Mouse (Mus musculus) limb, embryonic 15.5 days (tissue): ENCODE results near the gene Tyw5. TPM values are rescaled to one million over a fixed set of nuclear protein-coding genes. Genes with fewer than 3 reads are reported as not detected.
A peak's percentile ranks its signal among the peaks of the same experiment; 100 is the strongest.

Experiments used
- ATAC-seq: fragments of 200-750 bp; cut with Nextera tagmentation; 2 replicates; pipeline ENCODE4 v1.8.0; 2017; ENCODE audit warnings: low read depth, moderate TSS enrichment; ENCODE audit not compliant: insufficient number of reproducible peaks, low FRiP score, low TSS enrichment
- H3K27ac ChIP-seq: fragments of 300-500 bp; sonication (generic); 2 replicates; pipeline ENCODE4 v1.5.1; 2015; ENCODE audit warnings: moderate library complexity, mild to moderate bottlenecking, inconsistent platforms
- H3K27me3 ChIP-seq: fragments of 300-500 bp; sonication (generic); 2 replicates; pipeline ENCODE4 v1.6.1; 2015; ENCODE audit warnings: inconsistent platforms
- H3K36me3 ChIP-seq: fragments of 300-500 bp; sonication (generic); 2 replicates; pipeline ENCODE4 v1.6.1; 2015; ENCODE audit warnings: inconsistent platforms
- H3K4me1 ChIP-seq: fragments of 300-500 bp; sonication (generic); 2 replicates; pipeline ENCODE4 v1.6.1; 2015; ENCODE audit warnings: inconsistent platforms
- H3K4me2 ChIP-seq: fragments of 300-500 bp; sonication (generic); 2 replicates; pipeline ENCODE4 v1.6.1; 2015; ENCODE audit warnings: mild to moderate bottlenecking, inconsistent platforms
- H3K4me3 ChIP-seq: fragments of 300-500 bp; sonication (generic); 2 replicates; pipeline ENCODE4 v1.5.1; 2015; ENCODE audit warnings: mild to moderate bottlenecking, inconsistent platforms
- H3K9ac ChIP-seq: fragments of 300-500 bp; sonication (generic); 2 replicates; pipeline ENCODE4 v1.6.1; 2015; ENCODE audit warnings: inconsistent platforms
- H3K9me3 ChIP-seq: fragments of 300-500 bp; sonication (generic); 2 replicates; pipeline ENCODE4 v1.6.1; 2016; ENCODE audit warnings: inconsistent platforms
- WGBS: fragments of 180-500 bp; shearing (Covaris S2); methylation state at CpG from one replicate; pipeline ENCODE4 v1.1.7; 2015; 5-methylcytosine and 5-hydroxymethylcytosine counted together
- polyA plus RNA-seq: library from polyadenylated mRNA; unstranded; fragments of >200 nt; fragmentation: Nextera tagmentation; extraction: Ambion mirVana; gene quantifications from 2 replicates; pipeline ENCODE4 v1.2.1, GENCODE M21; 2015

Gene Tyw5
- 27.4 and 27.6 TPM in 2 replicates for polyA plus RNA-seq

DNA sequence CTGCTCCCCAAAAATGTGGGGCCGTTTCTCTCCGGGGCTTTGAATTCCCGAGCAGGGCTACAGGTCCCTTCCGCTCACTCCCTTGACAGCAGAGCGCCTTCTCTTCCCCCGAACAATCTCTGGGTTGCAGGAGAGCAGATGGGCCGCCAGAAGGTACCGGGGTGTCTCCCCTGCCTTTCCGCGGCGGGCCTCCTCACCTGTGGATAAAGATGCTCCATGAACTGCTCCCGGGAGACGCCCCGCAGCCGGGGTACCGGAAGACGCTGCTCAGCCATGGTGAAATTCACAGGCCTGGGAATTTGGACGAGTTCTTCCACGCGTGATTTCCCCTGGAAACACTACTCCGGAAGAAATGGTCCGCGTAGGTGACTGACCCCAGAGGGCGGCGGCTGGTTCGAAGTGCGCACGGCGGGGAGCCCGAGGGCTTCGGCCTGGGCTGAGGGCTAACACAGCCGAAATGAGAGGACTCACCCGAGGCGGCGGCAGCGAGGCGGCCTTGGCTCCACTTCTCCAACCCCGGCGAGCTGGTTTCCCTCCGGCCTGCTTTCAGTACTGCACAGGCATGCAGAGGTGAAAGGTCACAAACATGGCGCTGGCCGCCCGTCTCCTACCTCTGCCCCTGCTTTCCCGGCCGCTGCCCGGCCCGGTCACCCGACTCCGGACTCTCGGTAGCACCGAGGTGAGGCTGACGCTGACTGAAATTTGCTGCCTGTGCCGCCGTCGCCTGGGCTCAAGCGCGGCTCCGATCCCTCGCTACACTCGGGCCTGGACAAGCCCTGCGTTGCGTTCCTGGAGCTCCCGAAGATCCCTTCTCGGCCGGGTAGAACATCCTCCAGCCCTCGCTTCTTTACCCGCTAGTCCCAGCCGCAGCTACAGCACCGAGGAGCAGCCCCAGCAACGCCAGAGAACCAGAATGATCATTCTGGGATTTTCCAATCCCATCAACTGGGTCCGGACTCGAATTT lies at the start of gene Tyw5, which contains the start of gene Maip1:
Gene Tyw5, minus strand, starts transcription at position 915 of the 965 bp plus-strand sequence.
Gene Maip1, plus strand, starts transcription at position 142 of the 965 bp plus-strand sequence.
- peak; percentile 87 for ATAC-seq
- under 1% methylated on average over 72 of the region's 72 CpGs for WGBS
- peak within 1 kb of the TSS; percentile 70 for H3K4me2 ChIP-seq
- H3K4me1 ChIP-seq, result peaks cover 25% of the 10 kb centered on the region
- peak within 1 kb of the TSS; percentile 92 for H3K9ac ChIP-seq
- peak within 1 kb of the TSS; percentile 98 for H3K27ac ChIP-seq
- no peaks in the 10 kb centered on the region for H3K36me3 ChIP-seq
- no peaks in the 10 kb centered on the region for H3K27me3 ChIP-seq
- H3K9me3 ChIP-seq, result no peaks in the 10 kb centered on the region
- H3K4me3 ChIP-seq, result peak within 1 kb of the TSS; percentile 72

DNA sequence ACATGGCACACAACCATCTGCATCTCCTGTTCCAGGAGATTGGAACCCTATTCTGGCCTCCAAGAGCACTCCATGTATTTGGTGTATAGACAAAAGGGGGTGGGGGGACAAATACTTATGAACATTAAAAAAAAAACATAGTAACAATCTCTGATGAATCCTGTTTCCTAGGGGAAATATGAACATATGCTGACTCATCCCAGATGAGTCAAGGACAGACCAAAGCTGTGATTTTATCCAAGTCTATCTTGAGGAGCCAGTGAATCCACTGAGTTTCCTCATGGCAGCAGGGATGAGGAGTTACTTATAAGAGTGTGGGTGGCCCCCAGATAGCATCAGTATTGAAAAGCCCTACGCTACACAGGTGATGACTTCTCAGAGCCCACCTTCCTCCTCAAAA lies 43.3 kb upstream of the Tyw5 start:
- Histone ChIP-seq H3K4me2 (no peak overlapping the region), H3K36me3 (no peaks in the 10 kb centered on the region), H3K27ac (no peak overlapping the region), H3K9me3 (no peaks in the 10 kb centered on the region), H3K9ac (no peak overlapping the region), H3K4me3 (no peak overlapping the region), H3K27me3 (no peaks in the 10 kb centered on the region), H3K4me1 (no peaks in the 10 kb centered on the region)
- 82% methylated on average over 1 of the region's 1 CpGs for WGBS
- no peak for ATAC-seq

DNA sequence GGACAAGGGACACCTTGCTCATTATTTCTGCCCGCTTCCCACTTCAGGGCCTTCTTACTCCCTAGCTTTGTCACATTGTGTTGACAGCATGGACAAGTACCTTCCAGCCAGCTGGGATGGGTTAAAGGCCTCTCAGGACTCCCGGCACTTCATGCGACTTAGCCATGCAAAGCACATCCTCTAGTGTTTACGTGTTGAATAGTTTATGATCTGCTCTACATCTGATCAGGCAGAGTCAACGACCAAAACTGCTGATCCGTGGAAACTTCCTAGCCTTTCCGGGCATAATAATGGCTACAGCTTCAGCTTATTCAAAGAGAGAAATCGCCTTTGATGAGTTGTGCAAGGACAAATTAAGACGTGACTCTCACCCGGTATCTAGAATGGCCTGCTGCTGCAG lies 38.8 kb upstream of the Tyw5 start:
- no peak for ATAC-seq
- Histone ChIP-seq H3K36me3 (no peaks in the 10 kb centered on the region), H3K9ac (no peak overlapping the region), H3K4me3 (no peak overlapping the region), H3K4me2 (no peak overlapping the region), H3K4me1 (peaks cover 3% of the 10 kb centered on the region; the same call in 1 of the 2 replicates), H3K27me3 (no peaks in the 10 kb centered on the region), H3K27ac (no peak overlapping the region), H3K9me3 (no peaks in the 10 kb centered on the region)
- 78% methylated on average over 10 of the region's 10 CpGs for WGBS

DNA sequence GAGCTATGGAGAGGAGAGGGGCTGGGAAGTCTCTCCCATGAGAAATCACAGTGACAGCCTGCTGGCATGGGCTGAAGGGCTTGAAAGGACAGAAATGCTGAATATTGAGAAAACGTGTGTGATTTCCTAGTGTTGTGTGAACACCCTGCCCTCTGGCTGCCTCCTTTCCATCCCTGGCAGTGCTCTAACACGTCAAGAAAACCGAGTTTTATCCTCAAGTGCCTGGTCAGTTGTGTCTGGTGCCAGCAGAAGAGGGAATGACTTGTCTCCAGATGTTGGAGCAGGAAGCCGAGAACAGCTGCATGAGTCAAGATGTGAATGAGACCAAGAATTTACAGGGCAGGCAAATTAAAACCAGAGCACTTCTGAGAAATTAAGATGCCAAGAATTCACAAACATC lies 33.9 kb upstream of the Tyw5 start:
- H3K4me2 ChIP-seq, result no peak overlapping the region
- ATAC-seq, result no peak
- no peaks in the 10 kb centered on the region for H3K36me3 ChIP-seq
- H3K4me1 ChIP-seq, result peaks cover 31% of the 10 kb centered on the region
- H3K9me3 ChIP-seq, result no peaks in the 10 kb centered on the region
- no peak overlapping the region for H3K4me3 ChIP-seq
- H3K9ac ChIP-seq, result no peak overlapping the region
- no peaks in the 10 kb centered on the region for H3K27me3 ChIP-seq
- H3K27ac ChIP-seq, result peak overlapping the region; percentile 51
- WGBS, result 13% methylated on average over 4 of the region's 4 CpGs

DNA sequence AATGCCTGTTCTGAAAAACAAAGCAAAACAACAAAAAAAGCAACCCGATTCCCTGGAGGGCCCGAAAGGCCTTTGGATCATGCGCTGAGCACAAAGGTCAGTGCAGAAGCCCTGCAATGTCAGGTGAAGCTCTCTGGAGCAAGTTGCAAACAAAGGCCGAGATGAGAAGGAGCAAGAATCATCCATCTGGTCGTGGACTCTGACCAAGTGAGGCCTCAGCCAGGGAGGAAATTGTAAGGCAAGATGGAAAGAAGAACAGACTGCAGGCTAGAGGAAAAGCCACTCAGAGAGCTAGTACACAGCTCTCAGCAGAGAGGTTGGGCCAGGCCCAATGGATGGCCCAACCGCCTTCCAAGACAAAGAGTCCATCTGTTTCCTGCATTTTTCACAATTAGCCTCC lies 32.1 kb upstream of the Tyw5 start:
- peak overlapping the region; percentile 28; the same call in 1 of the 2 replicates for H3K27ac ChIP-seq

DNA sequence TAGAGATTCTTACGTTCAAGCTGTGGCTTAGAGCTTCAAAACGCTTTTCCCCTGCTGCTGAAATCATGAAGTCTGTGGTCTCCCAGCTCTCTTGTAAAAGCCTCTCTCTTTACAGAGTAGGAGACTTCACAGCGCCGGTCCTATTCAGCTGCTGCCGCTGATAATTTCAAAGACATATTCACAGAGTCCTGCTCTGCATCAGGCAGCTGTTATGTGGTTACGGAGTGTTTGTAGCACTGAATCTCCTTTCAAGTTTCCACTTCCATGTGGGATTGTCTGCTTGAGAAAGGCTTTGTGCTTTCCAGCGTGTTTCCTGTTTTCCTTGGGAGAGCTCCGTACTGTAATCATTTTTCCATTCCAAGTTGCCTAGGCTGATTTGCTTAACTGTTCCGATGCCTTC lies 30.1 kb upstream of the Tyw5 start:
- H3K27ac ChIP-seq, result peak overlapping the region; percentile 87
- H3K4me2 ChIP-seq, result peak overlapping the region; percentile 46
- H3K4me1 ChIP-seq, result peaks cover 34% of the 10 kb centered on the region
- WGBS, result 15% methylated on average over 9 of the region's 9 CpGs
- H3K36me3 ChIP-seq, result no peaks in the 10 kb centered on the region
- peak overlapping the region; percentile 30 for H3K4me3 ChIP-seq
- ATAC-seq, result peak; percentile 87
- H3K27me3 ChIP-seq, result no peaks in the 10 kb centered on the region
- H3K9me3 ChIP-seq, result no peaks in the 10 kb centered on the region
- peak overlapping the region; percentile 11; the same call in 1 of the 2 replicates for H3K9ac ChIP-seq

More for the DNA sequence above, 32.1 kb upstream of the Tyw5 start:
- Histone ChIP-seq H3K4me3 (no peak overlapping the region), H3K9ac (no peak overlapping the region), H3K4me2 (no peak overlapping the region), H3K9me3 (no peaks in the 10 kb centered on the region), H3K36me3 (no peaks in the 10 kb centered on the region), H3K4me1 (peaks cover 34% of the 10 kb centered on the region), H3K27me3 (no peaks in the 10 kb centered on the region)
- ATAC-seq, result no peak
- 78% methylated on average over 6 of the region's 6 CpGs for WGBS

DNA sequence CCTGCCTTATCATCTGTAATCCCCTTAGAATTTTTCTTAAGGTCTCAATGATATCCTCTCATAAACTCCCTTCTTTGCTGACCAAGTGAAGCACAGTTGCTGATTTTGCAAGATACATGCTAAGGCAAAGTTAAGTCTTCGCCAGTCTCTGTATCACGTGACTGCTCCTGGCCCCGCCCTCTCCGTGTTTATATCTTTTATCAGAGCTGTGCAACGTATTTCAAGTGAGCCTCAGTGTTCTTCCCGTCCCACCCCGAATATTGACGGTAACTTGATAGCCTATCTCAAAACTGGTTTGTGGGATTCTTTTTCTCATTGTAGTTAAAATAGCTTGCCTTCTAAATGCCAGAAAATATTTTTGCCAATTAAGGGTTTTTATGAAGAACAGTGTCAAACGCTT lies 29.5 kb upstream of the Tyw5 start:
- H3K9ac ChIP-seq, result peak overlapping the region; percentile 11; the same call in 1 of the 2 replicates
- H3K4me3 ChIP-seq, result peak overlapping the region; percentile 30
- peak overlapping the region; percentile 87 for H3K27ac ChIP-seq
- no peaks in the 10 kb centered on the region for H3K9me3 ChIP-seq
- WGBS, result 18% methylated on average over 9 of the region's 9 CpGs
- 0 out of 2 replicates have a peak, but pooled peaks have one; percentile 52 for ATAC-seq
- H3K27me3 ChIP-seq, result no peaks in the 10 kb centered on the region
- no peaks in the 10 kb centered on the region for H3K36me3 ChIP-seq
- peaks cover 34% of the 10 kb centered on the region for H3K4me1 ChIP-seq
- H3K4me2 ChIP-seq, result peak overlapping the region; percentile 46

DNA sequence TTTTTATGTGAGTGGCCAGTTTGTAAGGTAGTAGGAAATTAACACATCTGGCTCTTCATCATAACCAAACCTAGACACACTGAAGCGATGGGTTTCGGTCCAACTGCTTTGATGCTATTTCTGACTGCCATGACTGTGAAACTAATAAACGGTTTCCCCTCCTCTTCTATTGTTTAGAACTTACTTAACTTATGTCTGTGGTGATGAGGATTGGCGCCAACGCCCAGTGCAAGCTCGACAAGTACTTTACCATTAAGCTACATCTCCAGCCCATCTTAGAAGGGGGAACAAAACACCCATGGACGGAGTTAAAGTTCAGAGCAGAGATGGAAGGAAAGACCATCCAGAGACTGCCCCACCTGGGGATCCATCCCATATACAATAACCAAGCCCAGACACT lies 26.2 kb upstream of the Tyw5 start:
- no peak overlapping the region for H3K27ac ChIP-seq
- H3K9ac ChIP-seq, result no peak overlapping the region
- H3K4me2 ChIP-seq, result no peak overlapping the region
- no peak for ATAC-seq
- no peaks in the 10 kb centered on the region for H3K9me3 ChIP-seq
- H3K4me3 ChIP-seq, result no peak overlapping the region
- no peaks in the 10 kb centered on the region for H3K27me3 ChIP-seq
- no peaks in the 10 kb centered on the region for H3K36me3 ChIP-seq
- WGBS, result 79% methylated on average over 7 of the region's 7 CpGs
- peaks cover 37% of the 10 kb centered on the region for H3K4me1 ChIP-seq

DNA sequence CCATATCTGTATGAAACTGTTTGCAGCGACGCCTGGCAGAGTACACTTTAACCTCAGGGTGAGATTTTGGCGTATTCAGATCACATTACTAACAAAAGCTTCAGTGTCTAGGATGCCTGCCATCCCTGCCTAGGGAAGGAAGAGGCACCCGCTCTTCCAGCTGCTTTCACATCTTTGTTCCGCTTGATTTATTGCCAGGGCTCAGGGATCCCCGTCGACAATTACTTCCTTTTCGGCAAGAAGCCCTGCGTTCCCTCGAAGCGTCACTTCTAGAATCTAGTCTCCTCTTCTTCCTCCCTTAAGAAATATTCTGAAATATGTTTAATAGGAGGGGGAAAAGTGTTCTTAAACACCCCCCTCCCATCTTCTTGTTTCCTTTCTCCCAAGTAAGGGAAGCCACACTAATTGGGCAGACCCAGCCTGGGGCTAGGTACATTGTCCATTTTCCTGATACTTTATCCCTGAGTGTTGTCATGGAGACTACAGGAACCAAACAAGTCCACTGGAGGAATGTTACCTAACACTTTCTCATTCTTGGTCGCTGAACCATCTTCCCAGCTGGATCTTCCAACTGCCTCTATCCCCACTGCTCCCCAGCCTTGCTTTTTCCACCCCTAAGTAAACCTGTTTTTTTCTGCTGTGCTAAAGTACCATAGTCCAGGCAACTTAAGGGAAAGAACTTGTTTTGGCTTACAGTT lies 23.0 kb upstream of the Tyw5 start:
- Histone ChIP-seq H3K27me3 (no peaks in the 10 kb centered on the region), H3K36me3 (no peaks in the 10 kb centered on the region), H3K4me3 (0 out of 2 replicates have a peak overlapping the region, but pooled peaks have one; percentile 0), H3K4me2 (peak overlapping the region; percentile 17), H3K4me1 (peaks cover 20% of the 10 kb centered on the region), H3K27ac (peak overlapping the region; percentile 78), H3K9me3 (no peaks in the 10 kb centered on the region), H3K9ac (no peak overlapping the region)
- 6% methylated on average over 12 of the region's 12 CpGs for WGBS
- no peak for ATAC-seq

DNA sequence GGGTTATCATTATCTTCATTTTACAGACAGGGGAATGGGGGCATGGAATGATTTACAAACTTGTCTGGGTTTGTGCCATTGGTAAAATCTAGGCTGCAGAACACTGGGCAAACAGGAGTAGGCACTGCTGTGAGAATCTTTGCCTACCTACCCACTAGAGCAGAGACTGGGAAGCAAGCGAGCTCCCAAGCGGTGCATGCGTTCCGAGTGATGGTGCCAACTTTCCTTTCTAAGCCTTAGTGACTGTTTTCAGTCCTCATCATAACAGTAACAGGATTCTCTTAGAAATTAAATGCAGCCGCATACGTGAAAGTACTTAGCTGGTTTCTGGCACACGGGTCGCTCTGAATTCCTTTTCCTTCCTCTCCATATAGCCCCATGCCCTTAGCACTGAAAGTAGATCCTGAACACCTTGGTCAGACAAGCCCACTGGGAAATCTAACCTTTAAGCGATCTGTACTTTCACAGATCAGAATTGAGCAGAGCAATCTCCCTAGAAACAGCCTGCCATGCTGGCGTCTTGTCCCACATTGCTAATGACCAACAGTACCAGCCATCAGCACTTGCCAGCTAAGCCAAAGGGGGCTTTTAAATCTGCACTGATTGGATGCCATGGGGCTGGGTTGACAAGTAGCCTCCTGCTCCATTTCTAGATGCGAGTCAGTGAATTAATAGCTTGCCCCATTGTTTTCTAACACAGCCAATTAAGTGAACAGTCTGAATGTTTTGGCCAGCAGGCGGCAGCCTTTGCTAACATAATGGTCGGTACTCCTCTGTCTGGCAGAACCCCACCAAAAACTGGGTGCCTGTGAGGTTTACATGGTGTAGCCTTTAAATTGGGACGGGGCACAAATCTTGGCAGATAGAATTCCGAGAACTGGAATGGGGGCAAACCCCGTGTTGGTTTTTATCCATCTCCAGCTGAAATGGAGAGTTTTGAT lies 21.7 kb upstream of the Tyw5 start:
- H3K9me3 ChIP-seq, result no peaks in the 10 kb centered on the region
- H3K4me3 ChIP-seq, result peak overlapping the region; percentile 23
- peak overlapping the region; percentile 42 for H3K4me2 ChIP-seq
- no peaks in the 10 kb centered on the region for H3K27me3 ChIP-seq
- 30% methylated on average over 16 of the region's 16 CpGs for WGBS
- no peaks in the 10 kb centered on the region for H3K36me3 ChIP-seq
- ATAC-seq, result peak; percentile 69
- peak overlapping the region; percentile 78 for H3K27ac ChIP-seq
- H3K4me1 ChIP-seq, result peaks cover 20% of the 10 kb centered on the region
- no peak overlapping the region for H3K9ac ChIP-seq

DNA sequence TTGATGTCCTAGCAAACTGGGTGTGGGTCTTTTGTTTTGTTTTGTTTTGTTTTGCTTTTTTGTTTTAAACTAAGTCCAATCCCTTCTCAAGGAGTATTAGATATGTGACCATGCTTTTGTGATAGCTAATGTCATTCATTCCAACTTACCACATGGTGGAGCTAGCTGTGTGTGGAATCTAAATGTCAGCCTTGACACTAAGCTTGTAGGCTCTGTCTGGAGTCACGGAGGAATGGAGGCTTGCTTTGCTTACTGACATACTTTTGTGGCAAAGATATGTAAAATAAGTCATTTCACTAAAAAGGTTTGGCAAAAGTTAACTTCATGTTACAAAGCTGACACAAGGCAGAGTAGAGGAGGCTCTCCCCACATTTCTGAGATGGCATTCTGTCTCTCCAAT lies 16.8 kb upstream of the Tyw5 start:
- no peak overlapping the region for H3K4me2 ChIP-seq
- no peak overlapping the region for H3K4me3 ChIP-seq
- H3K27ac ChIP-seq, result no peak overlapping the region
- H3K9ac ChIP-seq, result no peak overlapping the region
- H3K4me1 ChIP-seq, result peaks cover 4% of the 10 kb centered on the region; the same call in 1 of the 2 replicates
- no peaks in the 10 kb centered on the region for H3K36me3 ChIP-seq
- H3K9me3 ChIP-seq, result no peaks in the 10 kb centered on the region
- H3K27me3 ChIP-seq, result no peaks in the 10 kb centered on the region
- no peak for ATAC-seq
- WGBS, result 5% methylated on average over 1 of the region's 1 CpGs
